Mouse (Mus musculus): ENCODE results near the gene Timm8b. TPM values are rescaled to one million over a fixed set of nuclear protein-coding genes. Genes with fewer than 3 reads are reported as not detected.

Gene Timm8b
- polyA plus RNA-seq, 1 experiment from 2014 or later: 373 TPM

DNA sequence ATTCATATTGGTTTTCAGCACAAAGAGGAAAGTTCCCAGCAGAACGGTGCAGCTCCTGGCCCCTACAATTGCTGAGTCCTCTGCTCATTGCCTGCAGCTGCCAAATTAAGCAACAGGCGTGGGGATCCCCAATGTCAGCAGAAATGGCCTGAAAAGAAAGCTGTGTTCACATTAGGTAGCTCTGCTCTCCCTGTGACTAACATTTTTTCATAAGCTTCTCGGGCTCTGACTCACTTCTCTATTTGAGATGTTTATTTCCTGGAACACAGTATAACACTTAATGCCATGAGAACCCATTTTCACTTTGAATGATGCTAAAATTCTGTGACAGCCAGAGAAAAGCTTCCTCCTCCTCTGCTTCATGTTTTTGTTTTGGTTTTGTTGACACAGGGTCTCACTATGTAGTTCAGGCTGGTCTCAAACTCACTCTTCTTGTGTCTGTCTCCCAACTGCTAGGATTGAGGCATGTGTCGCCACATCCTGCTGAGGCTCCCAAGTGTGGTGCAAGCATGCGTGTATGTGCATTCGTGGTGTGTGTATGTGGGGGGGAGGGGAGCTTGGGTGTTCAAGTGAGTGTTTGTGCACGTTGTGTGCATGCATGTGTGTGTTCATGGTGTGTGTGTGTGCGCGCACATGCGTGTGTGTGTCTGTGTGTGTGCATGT is 12.7 kb upstream of the Timm8b start:
- H3K27me3 ChIP-seq (ENCODE audit: control insufficient read depth, insufficient read depth, low read length): no peaks in the 10 kb centered on the region
- no peak overlapping the region for H3K4me2 ChIP-seq (ENCODE audit: low read length)
- no peak overlapping the region for H3K27ac ChIP-seq (replicated peaks in 1 of 2; ENCODE audit: control insufficient read depth in 1 of 2, insufficient read depth in 1 of 2, low read depth in 2 of 2, low read length in 2 of 2)
- H3K4me1 ChIP-seq (ENCODE audit: control insufficient read depth in 2 of 2, insufficient read depth in 2 of 2, low read length in 2 of 2): no peaks in the 10 kb centered on the region
- no peak overlapping the region for H3K9ac ChIP-seq (ENCODE audit: low read length)
- ATAC-seq (ENCODE audit: insufficient number of reproducible peaks, insufficient read depth, low FRiP score, low read depth): no peak
- 71% methylated on average over 10 of the region's 10 CpGs for WGBS
- peaks cover 16% of the 10 kb centered on the region for H3K36me3 ChIP-seq (ENCODE audit: control insufficient read depth, insufficient read depth, low read length)
- H3K4me3 ChIP-seq (ENCODE audit: control insufficient read depth in 1 of 2, insufficient read depth in 1 of 2, low read depth in 1 of 2, low read length in 2 of 2): no peak overlapping the region
- H3K9me3 ChIP-seq (ENCODE audit: control insufficient read depth, low read length): no peaks in the 10 kb centered on the region

DNA sequence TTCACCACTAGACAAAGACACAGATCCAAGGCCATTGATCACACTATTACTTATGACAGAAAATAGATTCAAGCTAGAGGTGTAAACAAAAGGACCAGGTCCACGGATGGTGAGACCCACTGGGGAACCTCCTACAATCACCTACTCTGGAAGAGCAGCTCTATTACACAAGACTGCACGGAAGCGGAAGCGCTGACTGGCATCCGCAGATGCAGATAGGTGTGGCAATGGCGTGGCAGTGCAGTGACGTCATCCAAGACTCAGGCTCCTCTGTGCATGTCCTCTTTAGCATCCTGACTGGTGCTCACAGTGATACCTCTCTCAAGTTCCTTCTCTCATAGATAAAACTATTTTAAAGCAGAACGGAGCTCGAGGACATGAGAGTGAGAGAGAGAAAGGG is 10.8 kb upstream of the Timm8b start:
- no peak overlapping the region for H3K27ac ChIP-seq (replicated peaks in 1 of 2; ENCODE audit: control insufficient read depth in 1 of 2, insufficient read depth in 1 of 2, low read depth in 2 of 2, low read length in 2 of 2)
- H3K4me2 ChIP-seq (ENCODE audit: low read length): no peak overlapping the region
- peaks cover 36% of the 10 kb centered on the region for H3K36me3 ChIP-seq (ENCODE audit: control insufficient read depth, insufficient read depth, low read length)
- ATAC-seq (ENCODE audit: insufficient number of reproducible peaks, insufficient read depth, low FRiP score, low read depth): no peak
- H3K9ac ChIP-seq (ENCODE audit: low read length): no peak overlapping the region
- no peaks in the 10 kb centered on the region for H3K9me3 ChIP-seq (ENCODE audit: control insufficient read depth, low read length)
- WGBS: 78% methylated on average over 9 of the region's 9 CpGs
- no peaks in the 10 kb centered on the region for H3K27me3 ChIP-seq (ENCODE audit: control insufficient read depth, insufficient read depth, low read length)
- no peak overlapping the region for H3K4me3 ChIP-seq (ENCODE audit: control insufficient read depth in 1 of 2, insufficient read depth in 1 of 2, low read depth in 1 of 2, low read length in 2 of 2)
- H3K4me1 ChIP-seq (ENCODE audit: control insufficient read depth in 2 of 2, insufficient read depth in 2 of 2, low read length in 2 of 2): no peaks in the 10 kb centered on the region

DNA sequence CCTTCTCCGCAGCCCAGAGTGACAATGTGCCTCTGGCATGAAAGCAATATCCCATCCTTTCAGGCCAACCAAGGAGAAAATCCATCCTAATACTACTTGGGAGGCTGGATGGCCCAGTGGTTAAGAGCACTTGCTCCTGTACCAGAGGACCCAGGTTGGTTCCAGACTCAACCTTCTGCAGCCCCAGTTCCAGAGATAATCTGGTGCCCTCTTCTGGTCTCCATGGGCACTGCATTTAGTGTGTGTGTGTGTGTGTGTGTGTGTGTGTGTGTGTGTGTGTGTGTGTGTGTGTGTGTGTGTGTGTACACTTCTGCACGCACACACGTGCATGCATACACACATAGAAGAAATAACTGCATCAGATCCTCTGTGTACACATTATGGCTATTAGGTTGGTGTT is 10.2 kb upstream of the Timm8b start:
- Histone ChIP-seq H3K4me2 (ENCODE audit: low read length) (no peak overlapping the region), H3K9ac (ENCODE audit: low read length) (no peak overlapping the region), H3K9me3 (ENCODE audit: control insufficient read depth, low read length) (no peaks in the 10 kb centered on the region), H3K27ac (replicated peaks in 1 of 2; ENCODE audit: control insufficient read depth in 1 of 2, insufficient read depth in 1 of 2, low read depth in 2 of 2, low read length in 2 of 2) (no peak overlapping the region), H3K4me3 (ENCODE audit: control insufficient read depth in 1 of 2, insufficient read depth in 1 of 2, low read depth in 1 of 2, low read length in 2 of 2) (no peak overlapping the region), H3K4me1 (ENCODE audit: control insufficient read depth in 2 of 2, insufficient read depth in 2 of 2, low read length in 2 of 2) (no peaks in the 10 kb centered on the region), H3K36me3 (ENCODE audit: control insufficient read depth, insufficient read depth, low read length) (peaks cover 42% of the 10 kb centered on the region), H3K27me3 (ENCODE audit: control insufficient read depth, insufficient read depth, low read length) (no peaks in the 10 kb centered on the region)
- 84% methylated on average over 3 of the region's 3 CpGs for WGBS
- no peak for ATAC-seq (ENCODE audit: insufficient number of reproducible peaks, insufficient read depth, low FRiP score, low read depth)

DNA sequence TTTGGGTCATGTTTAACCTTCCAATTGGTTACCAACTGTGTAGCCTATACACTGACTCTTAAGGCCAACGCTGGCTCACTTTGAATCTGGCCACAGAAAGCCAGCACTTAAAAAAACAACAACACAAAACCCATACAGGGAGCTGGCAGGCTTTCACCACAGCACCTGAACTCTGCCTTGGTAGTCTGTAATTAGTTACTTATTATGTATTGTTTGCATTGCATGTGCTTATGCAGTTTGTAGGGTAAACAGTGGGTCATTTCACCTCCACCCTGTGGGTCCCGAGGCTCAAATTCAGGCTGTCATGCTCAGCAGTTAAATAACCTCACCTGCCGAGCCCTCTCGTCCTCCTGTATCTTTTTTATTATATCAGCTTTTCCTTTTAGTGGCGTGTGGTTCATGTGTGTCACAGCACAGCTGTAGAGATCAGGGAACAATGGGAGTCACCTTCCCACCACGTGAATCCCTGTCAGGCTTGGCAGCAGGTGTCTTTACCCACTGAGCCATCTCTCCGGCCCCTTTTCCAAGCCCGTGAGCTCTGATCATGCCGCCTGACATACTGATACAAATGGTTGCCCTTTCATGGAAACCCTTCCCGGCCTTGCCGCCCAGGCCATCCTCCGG is 8.8 kb upstream of the Timm8b start:
- no peak overlapping the region for H3K9ac ChIP-seq (ENCODE audit: low read length)
- H3K4me1 ChIP-seq (ENCODE audit: control insufficient read depth in 2 of 2, insufficient read depth in 2 of 2, low read length in 2 of 2): no peaks in the 10 kb centered on the region
- 75% methylated on average over 12 of the region's 12 CpGs for WGBS
- ATAC-seq (ENCODE audit: insufficient number of reproducible peaks, insufficient read depth, low FRiP score, low read depth): no peak
- no peak overlapping the region; a peak in 1 of 4 replicates for H3K27ac ChIP-seq (replicated peaks in 1 of 2; ENCODE audit: control insufficient read depth in 1 of 2, insufficient read depth in 1 of 2, low read depth in 2 of 2, low read length in 2 of 2)
- H3K9me3 ChIP-seq (ENCODE audit: control insufficient read depth, low read length): no peaks in the 10 kb centered on the region
- H3K4me2 ChIP-seq (ENCODE audit: low read length): no peak overlapping the region
- H3K4me3 ChIP-seq (ENCODE audit: control insufficient read depth in 1 of 2, insufficient read depth in 1 of 2, low read depth in 1 of 2, low read length in 2 of 2): no peak overlapping the region
- no peaks in the 10 kb centered on the region for H3K27me3 ChIP-seq (ENCODE audit: control insufficient read depth, insufficient read depth, low read length)
- peaks cover 56% of the 10 kb centered on the region for H3K36me3 ChIP-seq (ENCODE audit: control insufficient read depth, insufficient read depth, low read length)

DNA sequence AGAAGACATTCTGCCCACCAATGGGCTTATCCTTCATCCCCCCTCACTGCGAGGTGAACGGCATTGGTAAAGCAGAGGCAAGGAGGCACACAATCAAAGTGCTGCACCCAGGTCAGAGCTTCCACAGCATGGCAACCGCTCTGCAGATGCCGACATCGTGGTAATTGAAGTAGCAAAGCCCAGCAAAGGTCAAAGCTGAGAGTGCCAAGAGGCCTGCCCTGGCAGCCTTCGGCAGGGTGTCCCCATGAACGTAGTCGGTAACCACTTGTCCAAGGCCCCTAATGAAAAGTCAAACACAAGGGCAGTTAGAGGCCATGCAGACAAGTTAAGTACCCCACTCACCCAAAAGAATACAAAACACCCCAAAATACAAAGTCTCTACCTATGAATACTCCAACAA is 6.7 kb upstream of the Timm8b start:
- H3K36me3 ChIP-seq (ENCODE audit: control insufficient read depth, insufficient read depth, low read length): peaks cover 66% of the 10 kb centered on the region
- H3K27me3 ChIP-seq (ENCODE audit: control insufficient read depth, insufficient read depth, low read length): no peaks in the 10 kb centered on the region
- no peaks in the 10 kb centered on the region for H3K9me3 ChIP-seq (ENCODE audit: control insufficient read depth, low read length)
- no peak overlapping the region for H3K4me2 ChIP-seq (ENCODE audit: low read length)
- H3K27ac ChIP-seq (replicated peaks in 1 of 2; ENCODE audit: control insufficient read depth in 1 of 2, insufficient read depth in 1 of 2, low read depth in 2 of 2, low read length in 2 of 2): no peak overlapping the region
- H3K4me1 ChIP-seq (ENCODE audit: control insufficient read depth in 2 of 2, insufficient read depth in 2 of 2, low read length in 2 of 2): peaks cover 5 to 10% of the 10 kb centered on the region in 2 experiments; a peak in 3 of 4 replicates
- H3K4me3 ChIP-seq (ENCODE audit: control insufficient read depth in 1 of 2, insufficient read depth in 1 of 2, low read depth in 1 of 2, low read length in 2 of 2): no peak overlapping the region
- no peak overlapping the region for H3K9ac ChIP-seq (ENCODE audit: low read length)
- ATAC-seq (ENCODE audit: insufficient number of reproducible peaks, insufficient read depth, low FRiP score, low read depth): no peak
- 92% methylated on average over 8 of the region's 8 CpGs for WGBS

DNA sequence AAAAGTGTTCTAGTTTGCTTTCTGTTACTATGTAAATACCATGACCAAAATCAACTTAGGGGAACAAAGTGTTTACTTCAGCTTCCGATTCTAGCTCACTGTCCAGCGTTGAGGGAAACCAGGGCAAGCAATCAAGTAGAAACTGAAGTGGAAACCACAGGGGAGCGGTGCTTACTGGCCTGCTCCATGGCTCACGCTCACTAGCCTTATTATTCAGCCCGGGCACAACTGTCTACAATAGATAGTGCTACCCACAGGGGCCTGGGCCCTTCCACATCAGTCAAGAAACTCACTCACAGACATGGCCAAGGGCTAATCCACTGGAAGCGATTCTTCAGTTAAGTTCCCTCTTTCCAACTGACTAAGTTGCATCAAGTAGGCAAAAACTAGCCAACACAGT is 2.2 kb upstream of the Timm8b start:
- 46% methylated on average over 6 of the region's 6 CpGs for WGBS
- H3K9ac ChIP-seq (ENCODE audit: low read length): peak overlapping the region; percentile 90
- no peak for ATAC-seq (ENCODE audit: insufficient number of reproducible peaks, insufficient read depth, low FRiP score, low read depth)
- H3K4me3 ChIP-seq (ENCODE audit: control insufficient read depth in 1 of 2, insufficient read depth in 1 of 2, low read depth in 1 of 2, low read length in 2 of 2): peak overlapping the region in 1 of 2 experiments; percentile 86; a peak in 1 of 4 replicates
- no peaks in the 10 kb centered on the region for H3K9me3 ChIP-seq (ENCODE audit: control insufficient read depth, low read length)
- no peaks in the 10 kb centered on the region for H3K27me3 ChIP-seq (ENCODE audit: control insufficient read depth, insufficient read depth, low read length)
- H3K27ac ChIP-seq (replicated peaks in 1 of 2; ENCODE audit: control insufficient read depth in 1 of 2, insufficient read depth in 1 of 2, low read depth in 2 of 2, low read length in 2 of 2): peak overlapping the region in 1 of 2 experiments; percentile 1; a peak in 1 of 4 replicates
- peak overlapping the region; percentile 87 for H3K4me2 ChIP-seq (ENCODE audit: low read length)
- H3K36me3 ChIP-seq (ENCODE audit: control insufficient read depth, insufficient read depth, low read length): peaks cover 59% of the 10 kb centered on the region
- peaks cover 11 to 27% of the 10 kb centered on the region in 2 experiments for H3K4me1 ChIP-seq (ENCODE audit: control insufficient read depth in 2 of 2, insufficient read depth in 2 of 2, low read length in 2 of 2)

DNA sequence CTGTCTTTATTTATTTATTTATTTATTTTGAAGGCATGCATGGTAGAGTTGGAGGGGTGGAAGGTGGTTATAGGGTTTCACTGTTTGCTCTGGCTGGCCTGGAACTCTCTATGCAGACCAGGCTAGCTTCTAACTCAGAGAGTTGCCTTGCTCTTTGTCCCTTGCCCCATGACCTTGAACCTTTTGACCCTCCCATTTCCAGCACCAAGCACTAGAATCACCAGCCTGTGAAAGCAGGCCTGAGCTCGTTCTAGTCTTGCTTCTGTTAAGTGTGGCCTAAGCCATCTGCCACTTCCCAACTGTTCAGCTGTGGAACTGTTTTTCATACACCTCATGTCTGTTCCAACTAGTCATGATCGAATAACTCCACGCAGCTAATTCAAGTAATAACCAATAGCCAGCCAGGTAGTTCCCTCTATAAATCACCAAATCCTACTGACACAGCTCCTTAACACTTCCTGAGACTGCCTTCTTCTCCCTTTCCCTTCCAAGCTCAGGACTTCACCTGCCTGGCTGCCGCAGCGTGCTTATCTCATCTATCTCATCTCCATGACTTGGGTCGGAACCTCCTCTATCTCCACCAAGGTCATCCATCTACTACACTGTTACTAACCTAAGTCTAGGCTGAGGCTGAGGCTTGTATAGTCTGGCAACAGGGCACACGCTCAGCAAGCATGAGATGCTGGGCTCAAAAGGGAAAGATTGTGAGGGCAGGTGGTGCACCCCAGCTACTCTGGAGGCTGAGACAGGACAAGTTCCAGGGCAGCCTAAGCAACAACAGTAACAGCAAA is 1.5 kb upstream of the Timm8b start:
- Histone ChIP-seq H3K27me3 (ENCODE audit: control insufficient read depth, insufficient read depth, low read length) (no peaks in the 10 kb centered on the region), H3K4me1 (ENCODE audit: control insufficient read depth in 2 of 2, insufficient read depth in 2 of 2, low read length in 2 of 2) (peaks cover 11 to 27% of the 10 kb centered on the region in 2 experiments), H3K9ac (ENCODE audit: low read length) (peak overlapping the region; percentile 90), H3K9me3 (ENCODE audit: control insufficient read depth, low read length) (no peaks in the 10 kb centered on the region), H3K36me3 (ENCODE audit: control insufficient read depth, insufficient read depth, low read length) (peaks cover 58% of the 10 kb centered on the region), H3K4me3 (ENCODE audit: control insufficient read depth in 1 of 2, insufficient read depth in 1 of 2, low read depth in 1 of 2, low read length in 2 of 2) (peak overlapping the region; percentile 81 to 86), H3K27ac (replicated peaks in 1 of 2; ENCODE audit: control insufficient read depth in 1 of 2, insufficient read depth in 1 of 2, low read depth in 2 of 2, low read length in 2 of 2) (peak overlapping the region in 1 of 2 experiments; percentile 87; a peak in 2 of 4 replicates), H3K4me2 (ENCODE audit: low read length) (peak overlapping the region; percentile 87)
- WGBS: 65% methylated on average over 7 of the region's 7 CpGs
- ATAC-seq (ENCODE audit: insufficient number of reproducible peaks, insufficient read depth, low FRiP score, low read depth): no peak

All from heart, embryonic 14.5 days (tissue).